Mouse (Mus musculus) urinary bladder, postnatal 14 days (tissue): Measurements from ENCODE around the gene H2-DMb2.

Experiments
- DNase-seq: peaks from one replicate; pipeline ENCODE4 v3.0.0; 2021; ENCODE audit warnings: low spot score

Gene H2-DMb2

DNA sequence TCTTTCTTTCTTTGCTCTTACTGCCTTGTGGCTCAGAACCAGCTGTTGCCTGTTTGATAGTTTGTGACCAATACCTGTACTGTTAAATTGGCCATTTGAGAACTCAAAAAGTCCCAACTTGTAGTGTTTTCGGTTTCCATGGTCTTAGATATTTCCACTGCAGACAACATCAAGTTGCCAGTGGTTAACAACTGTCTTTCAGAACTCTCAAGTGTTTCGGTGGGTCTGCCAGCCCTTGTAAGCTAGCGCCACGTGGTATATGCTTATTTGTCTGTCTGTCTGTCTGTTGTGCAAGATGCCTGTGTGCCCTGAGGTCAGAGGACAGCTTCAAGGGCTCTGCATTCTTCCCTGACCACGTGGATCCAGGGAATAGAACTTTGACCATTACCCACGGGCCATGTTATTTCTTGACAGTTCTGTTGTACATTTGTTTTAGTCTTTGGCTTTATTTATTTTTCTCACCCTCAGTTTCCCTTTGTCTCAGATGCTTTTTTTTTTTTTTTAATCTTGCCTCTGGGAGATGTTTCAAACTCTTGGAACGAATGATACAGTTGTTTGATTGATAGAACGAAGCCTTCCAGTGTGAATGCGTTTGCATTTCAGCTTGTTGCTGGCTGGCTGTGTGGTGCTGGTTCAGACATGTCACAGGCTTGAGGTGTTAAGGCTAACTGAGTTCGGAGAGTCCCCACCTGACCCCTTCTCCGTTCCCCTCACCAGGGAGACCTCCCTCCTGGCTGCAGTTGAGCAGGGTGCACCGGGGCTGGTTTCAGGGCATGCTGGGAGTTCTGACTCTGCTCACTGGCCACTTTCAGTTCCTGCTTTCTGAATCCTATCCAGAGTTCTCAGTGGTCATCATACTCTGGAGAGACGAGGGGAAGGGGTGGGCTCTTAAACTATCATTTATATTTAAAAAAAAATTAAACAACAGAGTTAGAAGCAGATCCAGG is 37.1 kb downstream of the H2-DMb2 start:
- no peak for DNase-seq

DNA sequence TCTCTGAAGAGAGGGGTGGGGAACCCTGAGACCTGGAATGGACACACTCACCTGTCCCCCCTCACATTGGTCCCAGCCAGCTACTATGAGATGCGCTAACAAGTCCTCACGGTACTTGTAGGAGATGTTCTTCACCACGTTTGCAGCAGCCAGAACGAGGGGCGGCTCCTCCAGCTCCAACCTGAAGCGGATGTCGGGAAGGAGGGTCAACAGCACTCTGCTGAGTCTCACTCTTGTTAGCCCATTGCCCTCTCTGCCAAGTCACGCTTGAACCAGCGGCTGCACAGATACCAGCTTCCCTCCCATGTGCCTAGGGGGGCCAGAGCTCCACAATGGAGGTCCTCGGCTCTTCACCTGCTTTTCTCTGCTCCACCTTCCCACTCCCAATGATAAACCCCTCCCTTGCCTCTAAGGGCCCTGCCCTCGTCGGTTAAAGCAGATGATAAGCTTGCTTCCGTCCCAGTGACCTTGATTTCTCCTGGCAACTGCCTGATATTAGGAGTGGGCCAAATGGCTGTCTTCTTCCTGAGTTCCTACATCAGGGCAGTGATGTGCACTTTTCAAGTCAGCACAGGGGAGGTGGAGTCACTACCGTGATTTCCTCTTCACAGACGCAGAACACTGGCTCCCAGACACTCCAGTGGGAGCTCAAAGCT is 40.6 kb downstream of the H2-DMb2 start:
- no peak for DNase-seq

DNA sequence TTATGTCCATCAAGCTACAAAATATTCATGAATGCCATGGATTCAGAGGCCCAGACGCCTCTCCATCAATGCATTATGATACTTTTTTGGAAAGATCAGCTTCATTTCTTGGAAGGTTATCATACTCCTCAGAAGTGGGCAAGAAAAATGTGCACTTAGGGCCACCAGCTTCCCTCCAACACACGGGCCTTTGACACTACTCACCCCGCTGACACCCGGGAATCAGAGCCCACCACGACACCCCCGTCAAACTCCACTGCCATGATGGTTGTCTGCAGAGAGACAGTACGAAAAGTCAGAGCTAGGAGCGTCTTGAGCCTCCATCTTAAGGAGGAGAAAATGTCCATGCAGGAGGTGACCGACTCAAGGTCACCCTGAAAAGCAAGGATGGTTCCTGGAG is 42.4 kb downstream of the H2-DMb2 start:
- DNase-seq, result no peak

DNA sequence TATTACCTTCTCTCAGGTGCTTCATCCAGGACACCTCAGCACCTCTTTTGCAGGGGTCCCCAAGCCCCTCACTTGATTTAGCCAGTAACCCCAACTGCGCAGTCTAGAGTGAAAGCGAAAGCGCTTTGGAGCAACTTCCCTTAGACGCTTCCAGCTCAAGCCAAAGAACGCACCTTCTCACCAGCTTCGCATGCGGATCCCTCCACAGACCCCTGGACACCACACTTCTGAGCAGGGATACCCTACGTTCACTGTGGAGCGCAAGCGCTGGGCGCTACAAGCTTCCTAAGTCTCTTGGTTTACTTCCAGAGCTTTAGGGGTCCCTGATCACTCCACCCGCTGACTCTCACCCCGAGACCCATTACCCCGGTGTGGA is 43.8 kb downstream of the H2-DMb2 start:
- no peak for DNase-seq

DNA sequence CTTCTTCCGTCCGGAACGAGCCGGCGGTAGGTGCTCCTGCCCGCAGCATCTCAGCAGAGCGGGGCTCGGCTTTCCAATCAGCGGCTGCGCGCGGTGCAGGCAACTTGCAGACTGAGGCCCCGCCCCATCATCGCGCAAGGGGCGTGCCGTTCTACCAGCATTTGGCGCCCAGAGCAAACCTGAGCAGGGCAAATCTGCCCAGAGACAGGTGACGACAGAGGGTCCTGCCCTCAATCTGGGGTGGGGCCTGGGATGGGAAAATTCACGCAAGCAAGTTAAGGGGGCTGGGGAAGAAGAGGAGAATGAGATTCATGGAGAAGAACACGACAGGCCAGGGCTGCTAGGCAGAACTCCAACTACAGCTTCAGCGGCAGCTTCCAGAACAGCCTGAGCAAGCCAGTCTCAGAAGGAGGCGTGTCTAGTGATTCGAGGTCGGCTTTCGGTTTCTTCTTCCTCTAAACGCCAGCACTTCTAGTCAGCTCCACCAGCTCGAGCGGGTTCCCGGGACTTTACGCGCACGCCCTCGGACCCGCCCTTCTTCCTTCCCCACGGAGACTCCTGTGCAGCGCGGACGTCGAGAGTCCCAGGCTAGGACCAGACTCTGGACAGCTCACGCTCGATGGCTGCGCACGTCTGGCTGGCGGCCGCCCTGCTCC is 44.3 kb downstream of the H2-DMb2 start, which contains the start of the genes Tap1 and Psmb9:
Gene Tap1 (plus strand): TSS at position 293 of the 656 bp plus-strand sequence.
Gene Psmb9 (minus strand): TSS at position 504 of the 656 bp plus-strand sequence.
- DNase-seq, result peak; percentile 99

DNA sequence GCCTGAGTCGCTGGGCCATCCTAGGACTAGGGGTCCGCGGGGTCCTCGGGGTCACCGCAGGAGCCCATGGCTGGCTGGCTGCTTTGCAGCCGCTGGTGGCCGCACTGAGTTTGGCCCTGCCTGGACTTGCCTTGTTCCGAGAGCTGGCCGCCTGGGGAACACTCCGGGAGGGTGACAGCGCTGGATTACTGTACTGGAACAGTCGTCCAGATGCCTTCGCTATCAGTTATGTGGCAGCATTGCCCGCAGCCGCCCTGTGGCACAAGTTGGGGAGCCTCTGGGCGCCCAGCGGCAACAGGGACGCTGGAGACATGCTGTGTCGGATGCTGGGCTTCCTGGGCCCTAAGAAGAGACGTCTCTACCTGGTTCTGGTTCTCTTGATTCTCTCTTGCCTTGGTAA is 44.9 kb downstream of the H2-DMb2 start:
- DNase-seq, result peak; percentile 53

DNA sequence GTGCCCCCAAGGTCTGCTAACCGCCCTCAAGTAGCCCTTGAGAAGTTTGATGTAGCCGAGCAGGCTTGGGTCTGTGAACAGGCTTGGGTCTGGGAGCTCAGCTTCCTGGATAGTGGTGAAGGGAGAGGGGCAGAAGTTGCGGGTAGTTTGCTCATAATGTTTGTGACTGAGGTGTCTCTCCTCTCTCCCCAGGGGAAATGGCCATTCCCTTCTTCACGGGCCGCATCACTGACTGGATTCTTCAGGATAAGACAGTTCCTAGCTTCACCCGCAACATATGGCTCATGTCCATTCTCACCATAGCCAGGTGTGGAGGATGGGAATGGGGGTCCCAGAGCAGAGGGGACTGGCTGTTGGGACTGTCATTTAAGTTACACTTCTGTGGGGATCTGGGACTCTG is 45.9 kb downstream of the H2-DMb2 start:
- no peak for DNase-seq

DNA sequence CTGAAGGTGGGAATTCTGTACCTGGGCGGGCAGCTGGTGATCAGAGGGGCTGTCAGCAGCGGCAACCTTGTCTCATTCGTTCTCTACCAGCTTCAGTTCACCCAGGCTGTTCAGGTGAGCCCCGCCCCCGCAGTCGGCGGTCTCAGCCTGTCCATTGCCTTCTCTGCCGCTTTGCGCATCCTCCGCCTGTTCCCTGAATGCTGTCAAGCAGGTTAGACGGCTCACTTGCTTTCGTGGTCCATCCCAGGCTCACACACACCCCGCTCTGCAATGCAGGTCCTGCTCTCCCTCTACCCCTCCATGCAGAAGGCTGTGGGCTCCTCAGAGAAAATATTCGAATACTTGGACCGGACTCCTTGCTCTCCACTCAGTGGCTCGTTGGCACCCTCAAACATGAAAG is 49.7 kb downstream of the H2-DMb2 start:
- DNase-seq, result peak; percentile 75

DNA sequence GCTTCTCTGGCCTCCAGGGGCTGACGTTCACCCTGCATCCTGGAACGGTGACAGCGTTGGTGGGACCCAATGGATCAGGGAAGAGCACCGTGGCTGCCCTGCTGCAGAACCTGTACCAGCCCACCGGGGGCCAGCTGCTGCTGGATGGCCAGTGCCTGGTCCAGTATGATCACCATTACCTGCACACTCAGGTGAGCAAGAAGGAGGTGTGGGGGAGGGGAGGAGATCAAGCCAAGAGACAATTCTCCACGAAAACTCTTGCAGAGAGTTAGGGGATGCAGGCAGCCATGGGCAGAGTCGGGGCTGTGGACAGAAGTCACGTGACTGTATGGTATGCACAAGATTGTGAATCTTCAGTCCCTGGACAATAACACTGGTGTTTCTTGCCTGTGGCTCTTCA is 50.4 kb downstream of the H2-DMb2 start:
- no peak for DNase-seq

DNA sequence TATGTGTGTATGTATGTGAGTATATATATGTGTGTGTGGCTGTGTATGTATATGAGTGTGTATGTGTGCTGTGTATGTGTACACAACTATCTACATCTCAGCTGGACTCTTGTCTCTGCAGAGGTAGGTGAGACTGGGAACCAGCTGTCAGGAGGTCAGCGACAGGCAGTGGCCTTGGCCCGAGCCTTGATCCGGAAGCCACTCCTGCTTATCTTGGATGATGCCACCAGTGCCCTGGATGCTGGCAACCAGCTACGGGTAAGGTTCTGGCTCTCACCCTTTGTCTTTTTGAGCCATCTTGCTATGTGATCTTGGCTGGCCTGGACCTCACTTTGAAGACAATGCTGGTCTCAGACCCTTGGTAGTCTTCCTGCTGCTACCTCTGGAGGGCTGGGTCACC is 51.6 kb downstream of the H2-DMb2 start:
- no peak for DNase-seq

DNA sequence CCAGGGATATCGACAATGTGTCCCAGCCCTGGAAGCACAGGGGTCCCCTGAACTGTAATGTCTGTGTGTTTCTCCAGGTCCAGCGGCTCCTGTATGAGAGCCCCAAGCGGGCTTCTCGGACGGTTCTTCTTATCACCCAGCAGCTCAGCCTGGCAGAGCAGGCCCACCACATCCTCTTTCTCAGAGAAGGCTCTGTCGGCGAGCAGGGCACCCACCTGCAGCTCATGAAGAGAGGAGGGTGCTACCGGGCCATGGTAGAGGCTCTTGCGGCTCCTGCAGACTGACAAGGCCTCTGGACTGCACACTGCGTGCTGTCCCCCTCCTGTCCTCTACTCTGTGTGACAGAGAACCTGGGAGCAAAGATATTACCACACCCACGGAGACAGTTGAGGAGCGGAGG is 53.4 kb downstream of the H2-DMb2 start:
- DNase-seq, result no peak

DNA sequence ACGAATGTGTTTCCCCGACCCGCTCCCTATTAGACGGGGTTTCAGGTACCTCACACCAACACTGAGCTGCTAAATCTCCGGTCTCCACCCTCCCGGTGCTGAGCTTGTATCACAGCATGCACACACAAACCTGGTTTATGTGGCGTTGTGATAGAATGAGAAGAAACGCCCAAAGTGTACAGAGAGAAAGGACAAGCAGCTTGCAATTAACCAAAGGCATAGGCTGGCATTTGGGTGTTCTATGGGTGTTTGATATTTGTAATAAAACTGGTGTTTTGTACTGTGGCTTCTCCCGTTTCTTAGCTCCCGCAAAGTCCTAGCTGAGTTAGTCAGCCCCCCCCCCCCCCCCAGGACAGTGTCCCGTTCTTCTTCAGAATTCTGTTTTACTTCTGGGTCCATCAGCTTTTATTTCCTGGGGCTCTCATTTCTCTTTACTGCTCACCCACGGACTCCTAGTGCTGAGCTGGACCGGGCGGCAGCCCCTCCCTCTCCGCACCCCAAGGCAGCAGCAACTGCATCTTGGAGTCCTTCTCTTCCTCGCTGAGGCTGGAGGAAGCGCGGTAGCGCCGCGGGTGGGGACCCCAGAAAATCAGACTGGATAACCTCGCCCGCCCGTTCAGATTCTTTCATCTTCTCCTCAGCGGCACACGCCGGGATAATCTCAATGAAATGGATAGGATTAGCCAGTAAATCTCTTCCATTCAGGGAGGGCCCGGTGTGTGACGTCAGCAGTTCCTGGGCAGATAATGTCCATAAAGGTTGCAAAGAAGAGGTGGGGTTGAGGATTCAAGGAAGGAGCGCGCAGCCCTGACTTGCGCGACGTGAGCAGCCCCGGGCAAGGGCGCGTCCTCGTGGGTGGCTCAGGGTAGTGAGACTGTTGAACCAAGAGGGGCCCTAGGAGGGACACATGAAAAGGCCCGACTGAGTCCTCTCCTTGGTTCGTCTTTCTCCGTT is 54.1 kb downstream of the H2-DMb2 start, which contains the start of gene Psmb8:
Gene Psmb8 (plus strand): TSS at position 781 of the 954 bp plus-strand sequence.
- peak; percentile 96 for DNase-seq

DNA sequence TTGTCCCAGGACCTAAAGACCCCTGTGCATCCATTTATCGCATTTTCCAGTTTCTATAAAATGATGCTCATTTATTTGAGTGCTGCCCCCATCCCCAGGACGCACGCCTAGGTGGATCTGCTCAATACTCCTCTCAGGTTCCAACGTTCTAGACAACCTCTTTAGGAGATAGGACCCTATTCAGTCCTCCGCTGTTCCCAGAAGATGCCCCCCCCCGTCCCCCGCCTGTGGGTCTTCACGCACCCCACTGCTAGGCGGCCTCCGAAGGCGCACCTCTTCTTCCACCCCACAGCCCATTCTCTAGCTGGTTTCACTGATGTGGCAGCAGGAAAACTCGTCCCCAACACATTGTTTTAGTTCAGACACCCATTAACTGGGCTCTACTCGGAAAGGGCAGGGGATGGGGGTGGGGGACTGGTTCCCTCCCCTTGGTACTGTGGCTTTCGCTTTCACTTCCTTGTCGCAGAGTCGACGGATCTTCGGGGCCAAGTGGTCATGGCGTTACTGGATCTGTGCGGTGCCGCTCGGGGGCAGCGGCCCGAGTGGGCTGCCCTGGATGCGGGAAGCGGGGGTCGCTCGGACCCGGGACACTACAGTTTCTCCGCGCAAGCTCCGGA is 54.9 kb downstream of the H2-DMb2 start:
- peak; percentile 54 for DNase-seq

DNA sequence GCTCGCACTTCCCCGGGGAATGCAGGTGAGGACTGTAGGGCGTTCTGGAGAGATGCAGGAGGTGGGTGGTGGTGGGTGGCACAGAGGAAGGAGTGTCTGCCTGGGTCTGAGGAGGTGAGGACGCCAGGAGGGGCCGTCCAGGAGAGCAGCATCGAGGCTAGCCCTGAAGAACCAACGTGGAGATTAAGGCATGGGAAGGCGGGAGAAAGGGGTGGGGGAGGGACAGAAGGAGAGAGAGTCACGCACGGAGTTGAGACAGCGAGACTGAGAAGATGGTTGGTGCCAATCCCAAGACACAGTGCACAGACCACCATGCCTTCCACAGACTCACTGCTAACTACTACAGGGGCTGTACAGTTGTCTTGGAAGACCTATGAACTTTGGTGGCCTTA is 55.4 kb downstream of the H2-DMb2 start:
- DNase-seq, result no peak

DNA sequence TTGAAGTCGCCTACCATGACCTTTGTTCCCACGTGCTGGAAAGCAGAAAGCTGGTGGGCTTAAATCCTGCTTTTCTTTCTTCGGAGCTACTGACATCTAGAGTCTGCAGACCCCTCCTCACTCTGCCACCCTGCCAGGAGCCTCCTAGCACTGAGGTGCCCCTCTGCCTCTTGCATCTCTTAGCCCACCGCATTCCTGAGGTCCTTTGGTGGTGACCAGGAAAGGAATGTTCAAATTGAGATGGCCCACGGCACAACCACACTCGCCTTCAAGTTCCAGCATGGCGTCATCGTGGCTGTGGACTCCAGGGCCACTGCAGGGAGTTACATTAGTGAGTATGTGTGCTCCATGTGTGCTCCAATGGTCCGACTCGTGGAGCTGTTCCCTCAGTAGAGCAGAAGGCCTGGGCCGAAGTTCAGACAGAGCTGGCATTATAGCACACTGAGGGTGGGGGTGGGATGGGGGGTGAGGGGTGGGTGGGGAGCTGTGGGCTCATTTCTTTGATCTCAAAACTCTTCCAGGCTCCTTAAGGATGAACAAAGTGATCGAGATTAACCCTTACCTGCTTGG is 56.0 kb downstream of the H2-DMb2 start:
- no peak for DNase-seq

DNA sequence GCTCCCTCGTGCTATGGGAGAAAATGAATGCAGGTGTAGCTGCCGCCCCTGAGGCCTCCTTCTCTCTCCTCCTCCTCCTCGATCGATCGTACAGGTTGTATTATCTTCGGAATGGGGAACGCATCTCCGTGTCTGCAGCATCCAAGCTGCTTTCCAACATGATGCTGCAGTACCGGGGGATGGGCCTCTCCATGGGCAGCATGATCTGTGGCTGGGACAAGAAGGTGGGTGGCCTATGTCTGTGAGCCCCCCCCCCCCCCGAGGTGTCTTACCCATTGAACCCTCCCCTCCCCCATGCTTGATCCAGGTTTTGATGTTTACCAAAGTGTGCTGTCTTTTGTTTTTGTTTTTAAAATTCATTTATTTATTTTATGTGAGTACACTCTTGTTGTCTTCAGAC is 56.9 kb downstream of the H2-DMb2 start:
- no peak for DNase-seq

DNA sequence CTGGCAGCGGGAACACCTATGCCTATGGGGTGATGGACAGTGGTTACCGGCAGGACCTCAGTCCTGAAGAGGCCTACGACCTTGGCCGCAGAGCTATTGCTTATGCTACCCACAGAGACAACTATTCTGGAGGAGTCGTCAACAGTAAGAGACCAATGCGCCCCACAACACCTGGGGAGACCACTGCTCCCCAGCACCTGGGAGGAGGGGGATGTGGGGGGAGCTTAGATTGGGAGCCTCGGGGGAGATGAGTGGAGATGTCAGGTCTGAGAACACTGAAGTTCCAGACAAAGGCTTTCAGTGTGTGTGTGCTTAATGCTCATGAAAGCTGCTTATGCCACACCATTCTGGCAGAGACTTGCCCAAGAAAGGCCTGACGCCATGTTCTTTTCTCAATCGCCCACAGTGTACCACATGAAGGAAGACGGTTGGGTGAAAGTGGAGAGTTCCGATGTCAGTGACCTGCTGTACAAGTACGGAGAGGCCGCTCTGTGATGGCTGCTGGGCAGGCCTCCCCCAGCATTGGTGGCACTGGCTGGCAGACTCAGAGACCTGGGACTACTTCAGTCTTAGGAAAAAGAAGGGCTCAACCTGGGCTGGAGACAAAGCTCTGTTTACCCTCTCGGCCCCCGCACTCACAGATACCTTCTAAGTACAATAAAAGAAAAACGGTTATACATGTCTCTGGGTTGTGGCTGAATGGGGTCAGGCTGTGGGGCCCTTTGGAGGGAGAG is 57.8 kb downstream of the H2-DMb2 start:
- DNase-seq, result no peak
